Mouse (Mus musculus) heart, embryonic 16.5 days (tissue): ENCODE measurements around the gene Pcgf5. TPM values are rescaled to one million over a fixed set of nuclear protein-coding genes. Genes with fewer than 3 reads are reported as not detected.

ENCODE experiments used
- ATAC-seq: fragments of 200-750 bp; cut with Nextera tagmentation; replicated peaks from 2 replicates; pipeline ENCODE4 v1.8.0; 2017; ENCODE audit warnings: moderate number of reproducible peaks; ENCODE audit not compliant: insufficient read depth, low FRiP score; ENCODE audit errors: extremely low read depth
- H3K27ac ChIP-seq: fragments of 300-500 bp; sonication (generic); 2 replicates; pipeline ENCODE4 v1.5.1; 2014; ENCODE audit warnings: mild to moderate bottlenecking, low read length, control low read depth, moderate library complexity
- H3K27me3 ChIP-seq: fragments of 300-500 bp; sonication (generic); 2 replicates; pipeline ENCODE4 v1.6.1; 2014; ENCODE audit warnings: low read length, mixed read lengths; ENCODE audit not compliant: control insufficient read depth, insufficient read depth
- H3K36me3 ChIP-seq: fragments of 300-500 bp; sonication (generic); 2 replicates; pipeline ENCODE4 v1.6.1; 2014; ENCODE audit not compliant: control insufficient read depth, insufficient read depth
- H3K4me1 ChIP-seq: fragments of 300-500 bp; sonication (generic); 2 replicates; pipeline ENCODE4 v1.6.1; 2014; ENCODE audit warnings: low read length, mixed read lengths; ENCODE audit not compliant: control insufficient read depth, insufficient read depth
- H3K4me2 ChIP-seq: fragments of 300-500 bp; sonication (generic); 2 replicates; pipeline ENCODE4 v1.6.1; 2014; ENCODE audit warnings: low read depth, mild to moderate bottlenecking, control low read depth, low read length
- H3K4me3 ChIP-seq: fragments of 300-500 bp; sonication (generic); 2 replicates; pipeline ENCODE4 v1.5.1; 2014; ENCODE audit warnings: mild to moderate bottlenecking, control low read depth, low read length
- H3K9ac ChIP-seq: fragments of 300-500 bp; sonication (generic); 2 replicates; pipeline ENCODE4 v1.6.1; 2014; ENCODE audit warnings: low read length, control low read depth
- H3K9me3 ChIP-seq: fragments of 300-500 bp; sonication (generic); replicated peaks from 2 replicates; pipeline ENCODE4 v1.6.1; 2016; ENCODE audit warnings: low read length; ENCODE audit not compliant: control insufficient read depth
- WGBS: fragments of 180-500 bp; shearing (Covaris S2); extraction: QIAGEN DNeasy Blood & Tissue Kit; methylation state at CpG from one replicate; pipeline ENCODE4 v1.1.7; 2014; 5-methylcytosine and 5-hydroxymethylcytosine counted together
- polyA plus RNA-seq: library from polyadenylated mRNA; unstranded; fragments of >200 nt; fragmentation: Nextera tagmentation; extraction: Ambion mirVana; gene quantifications from 2 replicates; pipeline ENCODE4 v1.2.1, GENCODE M21; 2015

Gene Pcgf5
- polyA plus RNA-seq, 1 experiment from 2014 or later = 72.4 TPM

- H3K4me3 ChIP-seq = peak overlapping the region; percentile 94
- H3K27ac ChIP-seq = peak overlapping the region; percentile 92
- ATAC-seq = peak; percentile 62
- H3K4me1 ChIP-seq = peaks cover 6% of the 10 kb centered on the region
- H3K27me3 ChIP-seq = peaks cover 8% of the 10 kb centered on the region
- H3K36me3 ChIP-seq = no peaks in the 10 kb centered on the region
- peak overlapping the region; percentile 92 for H3K9ac ChIP-seq
- under 1% methylated on average over 80 of the region's 85 CpGs for WGBS
- peak overlapping the region; percentile 96 for H3K4me2 ChIP-seq
- H3K9me3 ChIP-seq = no peaks in the 10 kb centered on the region
Measured at GRCm38 (mm10) chr19:36348801-36349486, 835 bp downstream of the Pcgf5 start.

- H3K9ac ChIP-seq = peak overlapping the region; percentile 92
- H3K4me1 ChIP-seq = peaks cover 6% of the 10 kb centered on the region
- H3K4me2 ChIP-seq = peak overlapping the region; percentile 96
- ATAC-seq = no peak
- 6% methylated on average over 15 of the region's 15 CpGs for WGBS
- peaks cover 8% of the 10 kb centered on the region for H3K27me3 ChIP-seq
- no peaks in the 10 kb centered on the region for H3K36me3 ChIP-seq
- peak overlapping the region; percentile 92; the same call in 1 of the 2 replicates for H3K27ac ChIP-seq
- H3K9me3 ChIP-seq = no peaks in the 10 kb centered on the region
- peak overlapping the region; percentile 94 for H3K4me3 ChIP-seq
Measured at GRCm38 (mm10) chr19:36349487-36349955, 1.4 kb downstream of the Pcgf5 start.

- Histone ChIP-seq H3K9me3 (no peaks in the 10 kb centered on the region), H3K4me2 (no peak overlapping the region), H3K27ac (no peak overlapping the region), H3K9ac (no peak overlapping the region), H3K4me1 (peaks cover 6% of the 10 kb centered on the region), H3K27me3 (peaks cover 8% of the 10 kb centered on the region), H3K36me3 (no peaks in the 10 kb centered on the region), H3K4me3 (no peak overlapping the region)
- no peak for ATAC-seq
- WGBS = 72% methylated on average over 11 of the region's 11 CpGs
Measured at GRCm38 (mm10) chr19:36350181-36350580, 2.1 kb downstream of the Pcgf5 start.

GRCm38 (mm10) chr19:36350870-36351269 lies 2.8 kb downstream of the Pcgf5 start:
- Histone ChIP-seq H3K4me1 (peaks cover 6% of the 10 kb centered on the region), H3K27ac (no peak overlapping the region), H3K4me2 (no peak overlapping the region), H3K9me3 (no peaks in the 10 kb centered on the region), H3K36me3 (no peaks in the 10 kb centered on the region), H3K27me3 (peaks cover 5% of the 10 kb centered on the region), H3K4me3 (no peak overlapping the region), H3K9ac (no peak overlapping the region)
- no peak for ATAC-seq
- whole genome bisulfite sequencing = 90% methylated on average over 9 of the region's 9 CpGs

- H3K9me3 ChIP-seq = no peaks in the 10 kb centered on the region
- no peak overlapping the region for H3K4me3 ChIP-seq
- no peak overlapping the region for H3K9ac ChIP-seq
- 81% methylated on average over 5 of the region's 5 CpGs for WGBS
- H3K36me3 ChIP-seq = no peaks in the 10 kb centered on the region
- no peak overlapping the region for H3K27ac ChIP-seq
- ATAC-seq = no peak
- peaks cover 2% of the 10 kb centered on the region; the same call in 1 of the 2 replicates for H3K4me1 ChIP-seq
- H3K27me3 ChIP-seq = no peaks in the 10 kb centered on the region
- H3K4me2 ChIP-seq = no peak overlapping the region
Measured at GRCm38 (mm10) chr19:36362541-36362940, 14.4 kb downstream of the Pcgf5 start.

GRCm38 (mm10) chr19:36364757-36365156 lies 16.6 kb downstream of the Pcgf5 start:
- Histone ChIP-seq H3K27me3 (no peaks in the 10 kb centered on the region), H3K4me3 (no peak overlapping the region), H3K9me3 (no peaks in the 10 kb centered on the region), H3K36me3 (no peaks in the 10 kb centered on the region), H3K27ac (no peak overlapping the region), H3K4me1 (peaks cover 2% of the 10 kb centered on the region; the same call in 1 of the 2 replicates), H3K4me2 (no peak overlapping the region), H3K9ac (no peak overlapping the region)
- 84% methylated on average over 8 of the region's 8 CpGs for WGBS
- no peak for ATAC-seq

GRCm38 (mm10) chr19:36371478-36371877 lies 23.4 kb downstream of the Pcgf5 start:
- no peak overlapping the region for H3K9ac ChIP-seq
- WGBS = 48% methylated on average over 10 of the region's 10 CpGs
- no peaks in the 10 kb centered on the region for H3K36me3 ChIP-seq
- H3K27me3 ChIP-seq = no peaks in the 10 kb centered on the region
- peaks cover 13% of the 10 kb centered on the region for H3K4me1 ChIP-seq
- H3K9me3 ChIP-seq = no peaks in the 10 kb centered on the region
- ATAC-seq = no peak
- no peak overlapping the region for H3K4me2 ChIP-seq
- no peak overlapping the region for H3K27ac ChIP-seq
- no peak overlapping the region for H3K4me3 ChIP-seq

- no peaks in the 10 kb centered on the region for H3K9me3 ChIP-seq
- no peak overlapping the region for H3K4me2 ChIP-seq
- ATAC-seq = no peak
- H3K4me3 ChIP-seq = no peak overlapping the region
- peaks cover 13% of the 10 kb centered on the region for H3K4me1 ChIP-seq
- no peak overlapping the region for H3K9ac ChIP-seq
- H3K27me3 ChIP-seq = no peaks in the 10 kb centered on the region
- no peak overlapping the region for H3K27ac ChIP-seq
- WGBS = 41% methylated on average over 6 of the region's 6 CpGs
- no peaks in the 10 kb centered on the region for H3K36me3 ChIP-seq
Measured at GRCm38 (mm10) chr19:36373056-36373621, 25.0 kb downstream of the Pcgf5 start.

- ATAC-seq = peak; percentile 67; the same call in 1 of the 2 replicates
- Histone ChIP-seq H3K4me3 (no peak overlapping the region), H3K4me2 (peak overlapping the region; percentile 48), H3K9ac (peak overlapping the region; percentile 37; the same call in 1 of the 2 replicates), H3K9me3 (no peaks in the 10 kb centered on the region), H3K27ac (peak overlapping the region; percentile 59), H3K36me3 (no peaks in the 10 kb centered on the region), H3K4me1 (peaks cover 13% of the 10 kb centered on the region), H3K27me3 (no peaks in the 10 kb centered on the region)
- WGBS = 59% methylated on average over 11 of the region's 11 CpGs
Measured at GRCm38 (mm10) chr19:36375200-36375783, 27.2 kb downstream of the Pcgf5 start.
